Mouse (Mus musculus) MEL (cell line): Measurements from ENCODE around the gene Def8.

Experiments used
- BHLHE40 ChIP-seq: IDR thresholded peaks from 2 replicates; pipeline ENCODE4 v1.6.1; 2012; ENCODE audit warnings: low read depth, mild to moderate bottlenecking, inconsistent platforms, low read length, improper control_type of control experiment, borderline replicate concordance
- CHD2 ChIP-seq: IDR thresholded peaks from 2 replicates; pipeline ENCODE4 v1.6.1; 2011; ENCODE audit warnings: low read length, improper control_type of control experiment
- CTCF ChIP-seq, 3 experiments: IDR thresholded peaks in 2 of 3; conservative IDR thresholded peaks in 1 of 3; 2 replicates each; pipeline ENCODE4 v1.5.1; 2011 to 2012; ENCODE audit warnings: low read length in 3 of 3, low read depth in 2 of 3, mild to moderate bottlenecking in 2 of 3, improper control_type of control experiment in 1 of 3, inconsistent platforms in 1 of 3, mixed read lengths in 1 of 3, moderate library complexity in 1 of 3; ENCODE audit not compliant: control insufficient read depth in 1 of 3, insufficient read depth in 1 of 3, poor library complexity in 1 of 3, severe bottlenecking in 1 of 3
- EP300 ChIP-seq, 2 experiments: IDR thresholded peaks; 2 replicates each; pipeline ENCODE4 v1.6.1; 2011; ENCODE audit warnings: improper control_type of control experiment in 2 of 2, low read length in 2 of 2, low read depth in 1 of 2, mild to moderate bottlenecking in 1 of 2
- GABPA ChIP-seq: IDR thresholded peaks from 2 replicates; pipeline ENCODE4 v1.6.1; 2012; ENCODE audit warnings: low read depth, mild to moderate bottlenecking, inconsistent platforms, low read length, improper control_type of control experiment, moderate library complexity
- KAT2A ChIP-seq: conservative IDR thresholded peaks from 2 replicates; pipeline ENCODE4 v1.6.1; 2012; ENCODE audit warnings: low read depth, low read length, improper control_type of control experiment, inconsistent platforms
- MXI1 ChIP-seq: IDR thresholded peaks from 2 replicates; pipeline ENCODE4 v1.6.1; 2011; ENCODE audit warnings: mild to moderate bottlenecking, low read depth, low read length, improper control_type of control experiment
- MYC ChIP-seq: IDR thresholded peaks from 2 replicates; pipeline ENCODE4 v1.6.1; 2011; ENCODE audit warnings: low read depth, mild to moderate bottlenecking, low read length, improper control_type of control experiment, moderate library complexity
- POLR2A ChIP-seq, 2 experiments: IDR thresholded peaks; 2 replicates each; pipeline ENCODE4 v1.6.1; 2011 to 2012; ENCODE audit warnings: low read length in 2 of 2, mild to moderate bottlenecking in 2 of 2, control low read depth in 1 of 2, improper control_type of control experiment in 1 of 2, low read depth in 1 of 2, moderate library complexity in 1 of 2; ENCODE audit not compliant: control insufficient read depth in 1 of 2, insufficient read depth in 1 of 2, poor library complexity in 1 of 2
- USF1 ChIP-seq: IDR thresholded peaks from 2 replicates; pipeline ENCODE4 v1.6.1; 2014; ENCODE audit warnings: low read depth, mild to moderate bottlenecking, inconsistent platforms, low read length, improper control_type of control experiment, moderate library complexity

DNA sequence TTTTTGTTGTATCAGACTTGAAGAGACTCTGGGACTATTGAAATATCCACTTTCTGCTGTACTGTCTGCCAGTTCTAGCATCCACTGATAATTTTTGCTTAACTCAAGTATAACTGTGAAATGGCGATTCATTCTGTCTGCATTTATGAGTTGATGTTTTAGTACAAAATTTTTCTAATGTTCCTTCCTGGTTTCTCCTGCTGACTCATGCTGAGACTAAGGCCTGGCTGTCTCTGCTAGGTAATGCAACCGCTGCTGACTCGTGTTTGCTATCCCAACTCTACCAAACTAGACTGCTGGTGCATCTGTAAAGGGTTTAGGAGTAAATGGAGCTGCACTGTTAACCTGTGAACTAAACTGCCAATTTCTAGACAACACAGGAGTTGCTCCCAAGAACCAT lies 44.1 kb downstream of the Def8 start:
- TF ChIP-seq USF1 (no peak), EP300 (IDR thresholded peaks at IDR 0.05; ENCODE audit: low read depth in 1 of 2, low read length in 2 of 2) (no peak), BHLHE40 (no peak), CHD2 (no peak), GABPA (no peak), POLR2A (IDR thresholded peaks at IDR 0.05; ENCODE audit: control insufficient read depth in 1 of 2, insufficient read depth in 1 of 2, low read depth in 1 of 2, low read length in 2 of 2, poor library complexity in 1 of 2) (no peak), MXI1 (no peak), MYC (no peak), CTCF (IDR thresholded peaks at IDR 0.05 in 2 of 3, conservative IDR thresholded peaks at IDR 0.05 in 1 of 3; ENCODE audit: control insufficient read depth in 1 of 3, insufficient read depth in 1 of 3, low read depth in 2 of 3, low read length in 3 of 3, poor library complexity in 1 of 3, severe bottlenecking in 1 of 3) (no peak), KAT2A (no peak)
